Mouse (Mus musculus) left cerebral cortex, postnatal 14 days (tissue): ENCODE results near the gene Cep55. TPM values are rescaled to one million over a fixed set of nuclear protein-coding genes. Genes with fewer than 3 reads are reported as not detected.

Experiments used
- DNase-seq, 2 experiments: peaks; one replicate each; pipeline ENCODE4 v3.0.0; 2021 to 2022; ENCODE audit warnings: low spot score in 2 of 2, mixed read lengths in 1 of 2
- intact Hi-C: fragments of 180-260 bp; cut with DNase I; formaldehyde crosslinking; loops from one replicate; pipeline ENCODE4 v1.15.1; 2025
- total RNA-seq, 2 experiments: library from RNA; stranded (reverse); gene quantifications; 2 replicates each; pipeline ENCODE4 v1.2.3; 2021

Cep55 gene
- total RNA-seq, 2 experiments from 2014 or later: 0.57 to 0.66 TPM

GRCm38 (mm10) chr19:38086948-38087551 is 32.2 kb downstream of the Cep55 start:
- intact Hi-C loops: loop anchor here (5.0 kb wide), 1 partner anchor 110 kb away; no protein-coding TSS in a partner anchor
- DNase-seq: peak; percentile 31 to 70

- intact Hi-C loops: loop anchor here (5.0 kb wide), 1 partner anchor 108 kb away; no protein-coding TSS in a partner anchor
- DNase-seq: no peak
These were observed 34.5 kb downstream of the Cep55 start for GRCm38 (mm10) chr19:38089358-38089757.

- DNase-seq: no peak
- intact Hi-C loops: loop anchor here (10.0 kb wide), 1 partner anchor 263 kb away; no protein-coding TSS in a partner anchor
These were observed 36.7 kb downstream of the Cep55 start for GRCm38 (mm10) chr19:38091512-38091985.

DNA sequence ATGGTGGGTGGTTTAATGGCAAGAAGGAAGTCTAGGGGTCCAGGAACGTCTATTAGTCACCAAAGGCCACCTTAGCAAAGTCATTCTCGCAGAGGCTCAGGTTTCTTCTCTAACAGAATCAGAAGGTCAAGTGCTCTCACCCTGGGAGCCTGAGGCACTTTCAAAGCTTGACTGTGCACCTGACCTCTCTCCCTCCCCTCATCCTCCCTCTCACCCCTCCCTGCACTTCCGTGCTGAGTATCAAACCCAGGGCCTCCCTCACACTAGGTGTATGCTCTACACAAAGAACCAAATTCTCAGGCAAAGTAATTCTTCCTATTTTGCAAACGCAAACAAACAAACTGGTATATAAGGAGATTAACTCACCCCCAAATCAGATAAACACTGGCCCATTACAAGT is 41.4 kb downstream of the Cep55 start:
- intact Hi-C loops: loop anchor here (10.0 kb wide), 1 partner anchor 259 kb away; no protein-coding TSS in a partner anchor
- DNase-seq: no peak

GRCm38 (mm10) chr19:38096858-38097758 is 42.3 kb downstream of the Cep55 start, which contains the start of gene Ffar4:
Gene Ffar4, plus strand, starts transcription at chr19:38097071.
- intact Hi-C loops: loop anchor here (10.0 kb wide), 1 partner anchor 258 kb away; no protein-coding TSS in a partner anchor
- DNase-seq: no peak

DNA sequence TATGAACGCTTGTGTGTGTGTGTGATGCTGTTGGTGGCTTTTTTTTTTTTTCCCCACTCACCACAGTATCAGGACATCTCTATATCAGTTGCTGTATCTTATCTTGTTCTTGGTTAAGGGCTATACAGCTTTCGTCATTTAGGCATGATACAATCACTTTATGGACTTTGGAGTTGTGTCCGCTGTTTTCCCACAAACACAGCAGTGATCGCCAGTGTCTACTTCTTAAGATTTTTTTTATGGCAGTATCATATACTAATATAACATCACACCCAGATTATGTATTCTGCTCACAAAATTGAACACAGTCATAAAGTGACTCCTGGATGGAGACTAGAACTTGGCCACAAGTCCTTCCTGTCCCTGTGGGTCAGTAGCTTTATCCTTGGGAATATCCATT is 53.1 kb downstream of the Cep55 start:
- intact Hi-C loops: no loop called here
- DNase-seq: no peak

DNA sequence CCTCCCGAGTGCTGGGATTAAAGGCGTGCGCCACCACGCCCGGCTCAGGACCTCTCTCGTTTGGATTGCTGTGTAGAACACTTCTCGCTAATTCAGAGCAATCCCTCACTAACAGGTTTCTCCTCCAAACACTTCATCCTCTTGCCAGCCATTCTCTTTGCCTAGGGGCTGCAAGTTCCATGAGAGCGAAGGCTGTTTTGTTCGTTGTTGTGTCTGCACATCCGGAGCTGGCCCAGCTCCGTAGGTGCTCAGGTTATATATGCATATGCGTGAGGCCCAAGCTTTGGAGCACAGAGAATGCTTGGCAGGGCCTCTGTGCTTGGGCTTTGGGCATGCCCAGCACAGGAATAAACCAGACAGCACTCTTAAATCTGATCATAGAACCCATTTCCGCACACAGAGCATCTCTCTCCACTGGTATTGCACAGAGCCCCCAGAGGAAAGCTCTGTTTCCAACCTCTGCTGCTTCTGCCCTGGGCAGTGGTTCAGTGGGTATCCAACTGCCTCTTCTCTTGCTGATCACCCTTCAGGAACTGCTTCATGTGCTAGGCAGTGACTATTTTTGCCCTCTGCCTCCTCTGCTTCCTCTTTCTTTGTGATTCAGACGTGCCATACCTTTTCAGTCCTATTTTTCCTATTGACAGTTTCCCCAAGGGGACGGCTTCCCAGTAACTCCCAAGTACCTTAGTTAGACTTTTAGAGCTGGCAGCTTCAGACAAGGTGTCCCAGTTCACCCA is 54.9 kb downstream of the Cep55 start:
- intact Hi-C loops: no loop called here
- no peak for DNase-seq

- intact Hi-C loops: no loop called here
- no peak for DNase-seq
These were observed 56.2 kb downstream of the Cep55 start for GRCm38 (mm10) chr19:38111056-38111455.

- intact Hi-C loops: no loop called here
- no peak for DNase-seq
These were observed 57.8 kb downstream of the Cep55 start for GRCm38 (mm10) chr19:38112575-38112974.

DNA sequence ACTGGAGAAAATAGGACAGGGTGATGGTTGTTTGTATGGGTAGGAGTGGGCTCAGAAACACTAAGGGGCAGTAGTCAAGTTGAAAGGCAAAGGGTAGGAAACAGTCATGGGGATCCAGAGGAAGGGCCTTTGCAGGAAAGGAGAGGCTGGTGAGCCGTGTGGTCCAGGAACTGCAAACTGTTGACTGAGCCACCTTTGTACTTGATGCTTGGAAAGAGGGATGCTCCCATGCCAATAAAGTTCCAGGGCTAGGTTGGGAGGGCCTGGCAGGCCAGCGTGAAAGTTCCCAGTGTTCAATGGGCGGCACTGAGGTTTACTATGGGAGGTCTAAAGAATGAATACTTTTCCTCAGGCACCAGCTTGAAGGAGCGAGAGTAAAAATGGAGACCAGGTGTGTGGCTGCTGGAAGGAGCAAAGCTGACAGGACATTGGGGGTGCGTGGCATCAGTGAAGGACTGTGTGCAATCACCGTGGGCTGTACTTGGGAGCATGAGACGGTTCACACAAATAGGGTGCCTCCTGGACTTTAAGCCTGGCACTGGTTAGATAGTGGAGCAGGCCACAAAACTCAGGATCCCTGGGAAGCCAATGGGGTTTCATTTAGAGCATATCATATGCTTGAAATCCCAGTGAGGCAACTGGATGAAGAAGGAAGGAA is 60.2 kb downstream of the Cep55 start:
- intact Hi-C loops: no loop called here
- no peak for DNase-seq

GRCm38 (mm10) chr19:38120123-38120760 is 65.4 kb downstream of the Cep55 start:
- no peak for DNase-seq
- intact Hi-C loops: no loop called here

GRCm38 (mm10) chr19:38123921-38124320 is 69.1 kb downstream of the Cep55 start:
- intact Hi-C loops: no loop called here
- DNase-seq: no peak

Other genes starting within 250 kb of the Cep55 start
- 1 to 10 TPM; 5.9 to 6.4 TPM for gene Myof, start 11.4 kb upstream of the Cep55 start, total RNA-seq
- not detected for gene Ffar4, start 42.1 kb downstream of the Cep55 start, total RNA-seq
- gene Rbp4, start 70.3 kb downstream of the Cep55 start, total RNA-seq: 10 to 100 TPM; 23.3 to 23.6 TPM
- under 1 TPM; 0.53 to 0.87 TPM for gene Pde6c, start 77.8 kb downstream of the Cep55 start, total RNA-seq
- 10 to 100 TPM; 11.1 to 15.9 TPM for gene Fra10ac1, start 169.1 kb downstream of the Cep55 start, total RNA-seq
- 100 to 1,000 TPM; 117 to 127 TPM for gene Lgi1, start 209.5 kb downstream of the Cep55 start, total RNA-seq